Mouse (Mus musculus): ENCODE data around the gene Trp53bp2.

- TF ChIP-seq CTCF (IDR thresholded peaks at IDR 0.05; ENCODE audit: borderline replicate concordance, control insufficient read depth, extremely low read depth, insufficient read depth, low read length, poor library complexity) (no peak), POLR2A (IDR thresholded peaks at IDR 0.05; ENCODE audit: control insufficient read depth, extremely low read depth, insufficient read depth, low read length, poor library complexity) (no peak)
Measured at GRCm38 (mm10) chr1:182483910-182484274, 74.9 kb downstream of the Trp53bp2 start.

All from thymus, adult 2 months (tissue).